Mouse (Mus musculus) ES-Bruce4 (cell line): Measurements from ENCODE around the gene Ptprd.

Source experiments
- CTCF ChIP-seq: IDR thresholded peaks from one replicate; pipeline ENCODE4 v1.8.1; 2011; ENCODE audit warnings: low read depth, low read length
- EP300 ChIP-seq: IDR thresholded peaks from 2 replicates; pipeline ENCODE4 v1.6.1; 2011; ENCODE audit warnings: low read depth, low read length; ENCODE audit not compliant: insufficient read depth
- POLR2A ChIP-seq: IDR thresholded peaks from one replicate; pipeline ENCODE4 v1.8.1; 2011; ENCODE audit warnings: low read length; ENCODE audit not compliant: insufficient read depth

DNA sequence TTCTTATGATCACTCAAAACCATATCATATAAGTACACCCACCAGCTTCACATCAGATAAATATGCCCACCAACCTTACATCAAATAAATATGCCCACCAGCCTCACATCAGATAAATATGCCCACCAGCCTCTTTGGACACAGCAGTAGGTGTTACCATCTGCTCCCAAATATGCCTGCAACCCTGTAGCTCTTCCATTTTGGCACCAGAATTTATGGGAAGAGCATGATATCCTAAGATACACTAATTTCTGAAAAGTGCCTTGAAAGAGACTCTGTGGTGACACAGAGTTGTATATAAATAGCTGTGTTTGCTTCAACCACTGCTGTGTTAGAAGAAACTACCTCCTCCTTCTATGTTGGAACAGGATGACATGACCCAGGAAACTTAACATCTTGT, 1538.5 kb downstream of the Ptprd start:
- TF ChIP-seq CTCF (no peak), POLR2A (no peak), EP300 (no peak)
